Mouse (Mus musculus) liver (tissue): ENCODE data around the gene Arl5a.

Experiments
- DNase-seq: peaks from one replicate; pipeline ENCODE4 v3.0.0-alpha.2; 2020; ENCODE audit warnings: mixed read lengths

Gene Arl5a

GRCm38 (mm10) chr2:52422871-52423610 is 1.7 kb downstream of the Arl5a start:
- DNase-seq = no peak

GRCm38 (mm10) chr2:52421197-52421596 is 3.5 kb downstream of the Arl5a start:
- DNase-seq = no peak

- DNase-seq = no peak
Measured at GRCm38 (mm10) chr2:52420001-52420710, 4.5 kb downstream of the Arl5a start.

GRCm38 (mm10) chr2:52419295-52419694 is 5.4 kb downstream of the Arl5a start:
- DNase-seq = no peak

GRCm38 (mm10) chr2:52412524-52413037 is 12.1 kb downstream of the Arl5a start:
- DNase-seq = no peak

GRCm38 (mm10) chr2:52406480-52406879 is 18.2 kb downstream of the Arl5a start:
- no peak for DNase-seq

GRCm38 (mm10) chr2:52405238-52405637 is 19.5 kb downstream of the Arl5a start:
- no peak for DNase-seq

GRCm38 (mm10) chr2:52394529-52394928 is 30.2 kb downstream of the Arl5a start:
- DNase-seq = no peak

GRCm38 (mm10) chr2:52390415-52390975 is 34.2 kb downstream of the Arl5a start:
- no peak for DNase-seq

- no peak for DNase-seq
Measured at GRCm38 (mm10) chr2:52389975-52390374, 34.7 kb downstream of the Arl5a start.

- no peak for DNase-seq
Measured at GRCm38 (mm10) chr2:52386451-52386850, 38.2 kb downstream of the Arl5a start.

- DNase-seq = no peak
Measured at GRCm38 (mm10) chr2:52386037-52386436, 38.7 kb downstream of the Arl5a start.

- DNase-seq = peak; percentile 51
Measured at GRCm38 (mm10) chr2:52378848-52379261, 45.8 kb downstream of the Arl5a start.

- peak; percentile 76 for DNase-seq
Measured at GRCm38 (mm10) chr2:52378448-52378804, 46.3 kb downstream of the Arl5a start, which contains the start of gene Neb. TSS of gene Neb (minus strand) at chr2:52378474.

- no peak for DNase-seq
Measured at GRCm38 (mm10) chr2:52377706-52378447, 46.8 kb downstream of the Arl5a start.

- DNase-seq = no peak
Measured at GRCm38 (mm10) chr2:52374706-52375105, 50.0 kb downstream of the Arl5a start.

GRCm38 (mm10) chr2:52372480-52372879 is 52.2 kb downstream of the Arl5a start:
- no peak for DNase-seq

GRCm38 (mm10) chr2:52372080-52372479 is 52.6 kb downstream of the Arl5a start:
- DNase-seq = no peak

- no peak for DNase-seq
Measured at GRCm38 (mm10) chr2:52371066-52371465, 53.6 kb downstream of the Arl5a start.

GRCm38 (mm10) chr2:52369622-52370021 is 55.1 kb downstream of the Arl5a start:
- DNase-seq = no peak

GRCm38 (mm10) chr2:52367665-52368064 is 57.0 kb downstream of the Arl5a start:
- DNase-seq = no peak

- DNase-seq = no peak
Measured at GRCm38 (mm10) chr2:52367248-52367647, 57.5 kb downstream of the Arl5a start.

- DNase-seq = no peak
Measured at GRCm38 (mm10) chr2:52361086-52361485, 63.6 kb downstream of the Arl5a start.
